Mouse (Mus musculus) erythroblast, embryonic 14.5 days (primary cell): Measurements from ENCODE around the gene Wbp11. TPM values are rescaled to one million over a fixed set of nuclear protein-coding genes. Genes with fewer than 3 reads are reported as not detected.

Source experiments
- H3K27me3 ChIP-seq: 2 replicates; pipeline ENCODE4 v1.6.1; 2012; ENCODE audit warnings: inconsistent platforms; ENCODE audit not compliant: control insufficient read depth
- H3K36me3 ChIP-seq: 2 replicates; pipeline ENCODE4 v1.6.1; 2012; ENCODE audit warnings: mild to moderate bottlenecking, inconsistent platforms; ENCODE audit not compliant: control insufficient read depth
- H3K4me1 ChIP-seq: 2 replicates; pipeline ENCODE4 v1.6.1; 2012; ENCODE audit warnings: inconsistent platforms; ENCODE audit not compliant: control insufficient read depth
- H3K4me3 ChIP-seq: replicated peaks from 2 replicates; pipeline ENCODE3; 2012; ENCODE audit warnings: moderate library complexity, mild to moderate bottlenecking, inconsistent platforms
- H3K9me3 ChIP-seq: 2 replicates; pipeline ENCODE4 v1.6.1; 2012; ENCODE audit warnings: low read length, inconsistent platforms, mixed read lengths; ENCODE audit not compliant: control insufficient read depth
- GATA1 ChIP-seq: IDR thresholded peaks from 2 replicates; pipeline ENCODE4 v1.6.1; 2012; ENCODE audit warnings: low read length, inconsistent platforms, mixed read lengths
- TAL1 ChIP-seq: IDR thresholded peaks from 3 replicates; pipeline ENCODE4 v1.6.1; 2012; ENCODE audit warnings: low read length, inconsistent platforms, mixed read lengths
- polyA plus RNA-seq: library from polyadenylated mRNA; stranded (reverse); fragments of >175 nt; gene quantifications from 2 replicates; pipeline ENCODE4 v1.2.3, GENCODE M21; 2012

Gene Wbp11
- polyA plus RNA-seq, 1 experiment, result 29.6 TPM

DNA sequence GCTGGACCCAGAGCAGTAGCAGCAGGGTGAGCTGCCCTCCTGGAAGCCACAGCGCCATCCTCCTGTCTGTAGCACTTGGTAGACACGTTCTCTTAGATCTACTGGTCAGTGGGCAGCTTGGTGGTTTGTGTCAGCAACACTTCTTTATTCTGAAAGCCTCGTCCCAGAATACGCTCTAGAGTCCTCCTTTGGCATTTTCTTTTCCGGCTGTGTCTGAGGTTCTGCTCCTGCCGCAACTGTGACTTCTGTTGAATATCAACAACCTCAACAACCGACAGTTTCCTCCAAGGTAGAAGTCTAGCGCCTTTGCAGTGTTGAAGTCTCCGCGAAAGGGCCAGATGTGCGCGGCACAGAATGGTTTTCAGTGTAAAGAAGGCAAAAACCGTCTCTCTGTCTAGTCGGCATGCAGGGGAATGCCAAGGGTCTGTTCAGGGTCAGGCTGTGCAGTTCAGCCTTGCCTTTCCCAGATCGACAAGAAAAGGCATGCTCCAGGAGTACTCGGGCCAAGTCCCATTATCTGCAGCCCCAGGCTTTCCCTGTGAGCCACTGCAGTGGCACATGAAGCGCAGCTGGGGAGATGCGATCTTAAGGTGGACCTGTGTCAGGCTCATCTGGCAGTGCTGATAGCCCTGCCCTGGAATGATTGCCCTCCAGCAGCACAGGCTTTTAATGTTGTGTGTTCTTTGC is 29.3 kb upstream of the Wbp11 start, which contains the start of gene Art4:
Art4 (minus strand) TSS at position 548 of the 687 bp plus-strand sequence.
- TF ChIP-seq TAL1, result peak; percentile 100
- TF ChIP-seq GATA1, result peak; percentile 99
- no peaks in the 10 kb centered on the region for H3K9me3 ChIP-seq
- peaks cover 40% of the 10 kb centered on the region for H3K36me3 ChIP-seq
- peaks cover 73% of the 10 kb centered on the region for H3K4me1 ChIP-seq
- peak within 1 kb of the TSS; percentile 70 for H3K4me3 ChIP-seq
- no peaks in the 10 kb centered on the region for H3K27me3 ChIP-seq

DNA sequence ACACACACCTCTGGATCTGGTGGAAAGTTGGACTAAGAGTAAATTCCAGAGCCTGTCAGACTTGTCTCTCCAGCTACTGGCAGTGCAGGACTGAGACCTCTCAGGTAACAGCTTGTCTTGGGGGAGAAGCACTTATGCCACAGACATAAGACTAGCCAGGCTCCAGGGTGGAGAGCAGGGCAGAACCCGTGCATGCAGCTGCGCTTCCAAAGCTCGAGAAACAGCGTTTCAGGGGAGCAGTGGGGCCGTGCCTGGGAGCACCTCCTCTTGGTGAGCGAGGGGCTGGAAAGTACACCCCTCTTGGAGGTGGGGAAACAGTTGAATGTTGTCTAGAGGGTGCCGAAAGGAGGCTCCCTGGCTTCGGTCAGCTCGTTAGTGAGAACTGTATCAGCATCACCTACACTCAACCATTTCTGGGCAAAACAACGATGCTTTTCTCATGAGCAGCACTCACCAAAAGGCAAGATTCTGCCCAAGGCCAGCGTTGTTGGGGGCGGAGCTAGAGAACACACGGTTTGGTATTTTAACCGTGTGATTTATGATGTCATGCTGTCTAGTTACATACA is 28.1 kb upstream of the Wbp11 start:
- Histone ChIP-seq H3K4me1 (peaks cover 74% of the 10 kb centered on the region), H3K4me3 (peak overlapping the region; percentile 70), H3K27me3 (no peaks in the 10 kb centered on the region), H3K9me3 (no peaks in the 10 kb centered on the region), H3K36me3 (peaks cover 48% of the 10 kb centered on the region)
- no peak for TF ChIP-seq TAL1
- no peak for TF ChIP-seq GATA1

DNA sequence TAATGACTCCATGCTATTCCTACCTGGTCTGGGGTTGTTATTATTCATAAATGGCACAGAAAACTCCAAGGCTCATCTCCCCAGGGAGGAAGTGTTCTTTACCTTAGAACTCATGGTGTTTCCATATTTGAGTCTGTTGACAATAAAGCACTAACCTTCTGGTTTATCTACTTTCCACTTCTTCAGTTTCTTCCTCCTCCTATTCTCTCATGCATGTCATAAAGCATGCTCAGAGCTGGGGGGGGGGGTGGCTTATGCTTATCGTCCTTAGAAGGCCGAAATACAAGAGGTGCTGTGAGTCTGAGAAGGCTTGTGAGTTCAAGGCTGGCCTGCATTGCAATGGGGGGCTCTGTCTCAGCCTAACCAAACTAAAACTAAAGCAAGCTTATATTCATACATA is 27.1 kb upstream of the Wbp11 start:
- H3K36me3 ChIP-seq, result peaks cover 56% of the 10 kb centered on the region
- no peaks in the 10 kb centered on the region for H3K27me3 ChIP-seq
- H3K4me1 ChIP-seq, result peaks cover 67% of the 10 kb centered on the region
- no peak for TF ChIP-seq GATA1
- no peak for TF ChIP-seq TAL1
- peak overlapping the region; percentile 70 for H3K4me3 ChIP-seq
- H3K9me3 ChIP-seq, result no peaks in the 10 kb centered on the region

DNA sequence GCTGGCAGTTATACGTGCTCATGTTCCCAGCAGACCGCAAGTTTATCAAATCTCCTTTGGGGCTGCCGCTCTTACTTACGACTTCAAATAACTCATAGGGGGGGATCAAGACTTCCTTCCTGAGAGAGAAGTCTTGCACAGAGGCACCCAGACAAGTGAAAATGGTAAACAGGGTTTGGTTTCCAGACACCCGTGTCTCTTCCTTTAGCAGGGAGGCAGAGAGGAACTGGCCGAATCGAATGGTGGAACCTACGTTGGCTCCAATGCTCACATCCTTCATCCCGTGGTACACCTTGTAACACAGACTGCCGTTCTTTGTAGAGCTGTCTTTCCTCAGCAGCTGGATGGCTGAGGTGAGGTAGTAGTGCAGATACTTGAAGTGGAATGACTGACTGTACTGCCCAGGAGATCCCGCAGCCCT is 26.3 kb upstream of the Wbp11 start:
- H3K27me3 ChIP-seq, result no peaks in the 10 kb centered on the region
- peaks cover 64% of the 10 kb centered on the region for H3K36me3 ChIP-seq
- peaks cover 64% of the 10 kb centered on the region for H3K4me1 ChIP-seq
- H3K4me3 ChIP-seq, result peak overlapping the region; percentile 70
- TF ChIP-seq TAL1 (no peak), GATA1 (no peak)
- no peaks in the 10 kb centered on the region for H3K9me3 ChIP-seq

DNA sequence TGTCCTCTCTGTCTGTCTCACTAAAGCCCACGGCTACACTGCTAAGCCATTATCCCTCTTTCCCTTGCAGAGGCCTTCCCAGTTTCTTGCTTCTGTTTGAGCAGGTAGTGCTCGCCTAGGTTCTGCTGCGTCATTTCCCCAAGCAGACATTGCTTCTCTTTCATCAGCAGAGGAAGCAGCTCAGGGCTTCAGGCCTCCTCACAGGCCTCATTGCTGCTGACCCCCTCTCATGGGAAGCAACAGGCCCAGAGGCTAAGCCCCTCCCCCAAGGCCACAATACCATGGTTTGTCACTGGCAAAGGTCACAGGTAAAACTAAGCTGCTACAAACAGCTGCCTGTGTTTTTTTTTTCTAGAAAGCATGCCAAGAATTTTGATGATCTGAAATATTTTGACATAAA is 24.7 kb upstream of the Wbp11 start:
- Histone ChIP-seq H3K4me3 (peak overlapping the region; percentile 70), H3K9me3 (no peaks in the 10 kb centered on the region), H3K4me1 (peaks cover 62% of the 10 kb centered on the region), H3K27me3 (no peaks in the 10 kb centered on the region), H3K36me3 (peaks cover 81% of the 10 kb centered on the region)
- TF ChIP-seq TAL1 (no peak), GATA1 (no peak)

DNA sequence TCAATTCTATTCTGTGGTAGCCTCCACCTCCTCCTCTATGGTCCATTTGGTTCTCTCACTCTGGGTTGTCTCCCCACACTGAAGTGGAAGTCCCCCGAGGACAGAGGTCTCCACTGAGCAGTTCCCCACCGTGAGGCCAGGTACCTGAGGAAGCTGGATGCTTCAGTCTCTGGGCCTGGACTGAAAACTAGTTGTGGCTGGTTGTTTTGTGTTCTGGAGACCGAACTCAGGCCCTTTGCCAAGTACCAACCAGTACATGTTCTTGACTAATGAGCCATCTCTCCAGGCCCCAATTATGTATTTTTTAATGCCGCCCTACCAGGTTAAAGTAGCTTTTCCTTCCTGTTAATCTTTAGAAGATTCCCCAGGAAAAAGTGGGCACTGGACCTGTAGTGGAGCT is 24.3 kb upstream of the Wbp11 start:
- TF ChIP-seq GATA1 (no peak), TAL1 (no peak)
- H3K9me3 ChIP-seq, result no peaks in the 10 kb centered on the region
- H3K27me3 ChIP-seq, result no peaks in the 10 kb centered on the region
- H3K4me3 ChIP-seq, result no peak overlapping the region
- H3K4me1 ChIP-seq, result peaks cover 61% of the 10 kb centered on the region
- H3K36me3 ChIP-seq, result peaks cover 85% of the 10 kb centered on the region

DNA sequence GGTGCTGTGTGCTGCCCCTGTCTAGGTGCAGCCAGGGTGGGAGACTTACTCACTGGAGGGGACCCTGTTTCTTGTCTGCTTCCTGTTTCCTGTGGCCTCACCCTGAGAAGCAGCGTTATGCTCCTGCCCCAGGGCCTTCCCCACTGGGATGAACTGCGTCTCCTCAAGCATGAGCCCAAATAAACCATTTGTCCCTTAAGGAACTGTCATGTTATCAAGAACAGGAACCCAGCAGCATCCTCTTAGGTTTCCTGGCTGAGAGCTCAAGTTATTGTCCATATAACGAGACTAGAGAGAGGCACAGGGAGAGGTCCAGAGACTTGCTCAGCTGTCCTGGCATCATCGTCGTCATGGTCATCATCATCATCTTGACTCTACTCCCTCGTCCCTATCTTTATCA is 22.2 kb upstream of the Wbp11 start:
- no peak overlapping the region for H3K4me3 ChIP-seq
- no peaks in the 10 kb centered on the region for H3K27me3 ChIP-seq
- peaks cover 56% of the 10 kb centered on the region for H3K4me1 ChIP-seq
- peaks cover 92% of the 10 kb centered on the region for H3K36me3 ChIP-seq
- no peak for TF ChIP-seq TAL1
- no peak for TF ChIP-seq GATA1
- no peaks in the 10 kb centered on the region for H3K9me3 ChIP-seq

DNA sequence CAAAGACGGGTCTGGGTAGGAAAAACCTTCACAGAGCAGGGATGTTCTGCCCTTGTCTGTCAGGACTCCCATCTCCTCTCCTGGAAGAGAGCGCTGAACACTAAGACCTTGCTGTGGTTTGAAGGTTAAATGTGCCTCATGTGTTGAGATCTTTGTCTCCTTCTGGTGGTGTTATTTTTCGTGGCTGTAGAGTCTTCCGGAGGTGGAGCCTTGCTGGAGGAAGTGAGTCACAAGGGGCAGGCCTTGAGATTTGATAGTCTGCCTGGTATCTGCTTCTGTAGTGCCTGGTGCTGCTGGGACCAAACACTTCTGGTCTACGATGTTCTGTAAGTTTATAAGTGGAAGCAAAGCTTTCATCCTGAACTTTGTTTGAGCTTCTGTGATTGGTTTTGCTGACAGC is 20.9 kb upstream of the Wbp11 start:
- H3K4me1 ChIP-seq, result peaks cover 43% of the 10 kb centered on the region
- H3K4me3 ChIP-seq, result no peak overlapping the region
- no peaks in the 10 kb centered on the region for H3K9me3 ChIP-seq
- no peak for TF ChIP-seq GATA1
- no peak for TF ChIP-seq TAL1
- H3K36me3 ChIP-seq, result peaks cover 79% of the 10 kb centered on the region
- no peaks in the 10 kb centered on the region for H3K27me3 ChIP-seq

DNA sequence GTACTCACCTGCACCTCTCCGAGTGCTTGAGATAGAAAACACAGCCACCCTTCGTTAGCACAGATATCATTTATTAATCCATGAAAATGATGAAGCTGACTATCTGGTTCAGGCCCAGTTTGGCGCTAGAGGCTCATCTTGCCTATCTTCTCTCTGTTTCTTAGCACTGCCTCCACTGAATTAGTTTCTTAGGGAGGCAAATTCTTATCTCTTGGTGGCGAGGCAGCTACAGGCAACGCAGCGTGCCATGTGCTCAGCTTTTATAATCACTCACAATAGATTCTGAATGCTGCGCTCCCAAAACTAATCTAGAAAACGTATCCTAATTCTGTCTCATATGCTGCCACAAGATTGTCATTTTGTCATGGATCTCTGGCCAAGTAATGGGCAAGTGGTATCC is 20.4 kb upstream of the Wbp11 start:
- H3K4me3 ChIP-seq, result no peak overlapping the region

More for the DNA sequence above, 20.4 kb upstream of the Wbp11 start:
- H3K27me3 ChIP-seq, result no peaks in the 10 kb centered on the region
- H3K4me1 ChIP-seq, result peaks cover 38% of the 10 kb centered on the region
- no peaks in the 10 kb centered on the region for H3K9me3 ChIP-seq
- no peak for TF ChIP-seq TAL1
- no peak for TF ChIP-seq GATA1
- H3K36me3 ChIP-seq, result peaks cover 74% of the 10 kb centered on the region
